Mouse (Mus musculus) lung, adult 10 weeks (tissue): ENCODE results near the gene Accs. TPM values are rescaled to one million over a fixed set of nuclear protein-coding genes. Genes with fewer than 3 reads are reported as not detected.

Source experiments
- polyA plus RNA-seq: library from polyadenylated mRNA; stranded (reverse); fragments of 350-450 nt; fragmentation: Illumina TruSeq; extraction: RNeasy Lipid Tissue Mini Kit (QIAGEN cat#74804); gene quantifications from one replicate; pipeline ENCODE4 v1.2.3, GENCODE M21; 2014; ENCODE audit warnings: low read depth, low replicate concordance; ENCODE audit not compliant: insufficient read depth

Accs gene
- 3.8 TPM for polyA plus RNA-seq

GRCm38 (mm10) chr2:93849505-93850089 lies at the start of gene Accs:
TSS of gene Accs (minus strand) at chr2:93849943.

GRCm38 (mm10) chr2:93869107-93869600 lies 19.4 kb upstream of the Accs start, which contains the start of gene Accsl:
TSS of gene Accsl (minus strand) at chr2:93869157.

DNA sequence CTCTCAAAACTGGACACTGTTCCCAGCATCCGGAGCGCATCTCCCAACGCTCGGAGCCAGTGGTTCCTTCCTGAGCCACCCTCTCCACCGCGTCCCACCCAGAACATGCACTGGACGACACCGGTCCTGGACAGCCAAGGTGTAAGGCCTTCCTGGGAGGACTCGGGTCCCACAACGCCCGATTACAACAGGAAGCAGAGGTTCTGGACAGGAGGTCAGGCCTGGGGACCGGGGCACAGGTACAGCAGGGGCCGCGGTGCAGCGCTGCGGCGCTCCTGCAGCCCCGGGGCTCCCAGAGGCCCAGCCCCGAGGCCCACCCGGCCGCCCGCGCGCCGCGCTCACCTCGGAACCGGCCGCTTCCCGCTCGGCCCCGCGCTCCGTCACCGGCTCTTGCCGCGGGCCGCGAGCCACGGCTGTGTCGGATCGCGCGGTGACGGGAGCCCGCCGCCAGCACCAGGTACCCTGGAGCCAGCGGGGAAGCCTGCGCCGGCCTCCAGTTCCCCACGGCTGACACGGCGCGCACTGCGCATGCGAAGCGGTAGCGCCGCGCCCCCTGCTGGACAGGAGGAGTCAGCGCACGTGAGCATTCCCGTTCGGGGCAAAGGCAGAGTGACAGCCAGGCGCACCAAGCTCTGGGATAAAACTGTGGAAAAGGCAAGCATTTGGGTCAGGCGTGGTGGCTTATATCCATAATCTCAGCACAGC lies 27.5 kb downstream of the Accs start, which contains the start of gene Ext2:
Ext2 (minus strand) TSS at position 524 of the 705 bp plus-strand sequence.

Other genes starting within 250 kb of the Accs start
- 0.06 TPM for gene Alx4, start 207.6 kb downstream of the Accs start, polyA plus RNA-seq
- gene Ext2, start 27.4 kb downstream of the Accs start, polyA plus RNA-seq, result 34.2 TPM
- not detected for gene Accsl, start 19.2 kb upstream of the Accs start, polyA plus RNA-seq
- gene Gm13889, start 107.3 kb upstream of the Accs start, polyA plus RNA-seq, result 47.7 TPM
- gene Gm27027, start 146.4 kb upstream of the Accs start, polyA plus RNA-seq, result not detected
- gene Alkbh3, start 160.9 kb upstream of the Accs start, polyA plus RNA-seq, result 26.1 TPM